Mouse (Mus musculus): ENCODE measurements around the gene Hoxc4. TPM values are rescaled to one million over a fixed set of nuclear protein-coding genes. Genes with fewer than 3 reads are reported as not detected.

Gene Hoxc4
- polyA plus RNA-seq, 1 experiment = 0.13 TPM

DNA sequence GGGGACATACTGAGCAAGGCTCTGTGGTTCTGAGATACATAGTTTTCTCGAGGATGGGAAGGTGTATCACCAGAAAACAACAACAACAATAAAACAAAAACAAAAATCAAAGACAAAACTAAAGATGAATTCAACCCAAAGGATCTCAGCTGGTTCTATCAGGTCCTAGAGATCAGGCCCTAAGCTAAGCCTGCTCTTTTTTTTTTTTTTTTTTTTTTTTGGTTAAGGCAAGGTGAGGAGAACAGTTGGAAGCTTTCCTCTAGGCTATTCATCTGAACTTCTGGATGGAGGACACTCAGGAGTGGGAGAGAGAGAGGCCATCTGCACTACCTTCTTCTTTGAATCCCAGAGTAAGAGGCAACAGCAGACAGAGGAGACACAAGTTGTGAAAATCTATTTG is 18.8 kb downstream of the Hoxc4 start:
- TF ChIP-seq CTCF (IDR thresholded peaks at IDR 0.05; ENCODE audit: extremely low read depth, insufficient read depth, insufficient read length, insufficient replicate concordance) = no peak
- no peak for TF ChIP-seq POLR2A (IDR thresholded peaks at IDR 0.05; ENCODE audit: low read depth, low read length)
- no peak overlapping the region for H3K27ac ChIP-seq (ENCODE audit: insufficient read depth, low read length)
- no peak overlapping the region for H3K4me3 ChIP-seq (ENCODE audit: extremely low read depth, insufficient read depth, insufficient read length)
- H3K27me3 ChIP-seq (ENCODE audit: control insufficient read depth, insufficient read depth, low read length) = peaks cover 24% of the 10 kb centered on the region
- 50% methylated on average over 1 of the region's 1 CpGs for WGBS
- DNase-seq (ENCODE audit: low read depth in 1 of 2, low spot score in 2 of 2) = no peak
- no peaks in the 10 kb centered on the region for H3K36me3 ChIP-seq (ENCODE audit: control insufficient read depth, insufficient read depth, low read length)
- H3K4me1 ChIP-seq (ENCODE audit: control insufficient read depth, insufficient read depth, insufficient read length) = no peaks in the 10 kb centered on the region; the same call in none of the 2 replicates

DNA sequence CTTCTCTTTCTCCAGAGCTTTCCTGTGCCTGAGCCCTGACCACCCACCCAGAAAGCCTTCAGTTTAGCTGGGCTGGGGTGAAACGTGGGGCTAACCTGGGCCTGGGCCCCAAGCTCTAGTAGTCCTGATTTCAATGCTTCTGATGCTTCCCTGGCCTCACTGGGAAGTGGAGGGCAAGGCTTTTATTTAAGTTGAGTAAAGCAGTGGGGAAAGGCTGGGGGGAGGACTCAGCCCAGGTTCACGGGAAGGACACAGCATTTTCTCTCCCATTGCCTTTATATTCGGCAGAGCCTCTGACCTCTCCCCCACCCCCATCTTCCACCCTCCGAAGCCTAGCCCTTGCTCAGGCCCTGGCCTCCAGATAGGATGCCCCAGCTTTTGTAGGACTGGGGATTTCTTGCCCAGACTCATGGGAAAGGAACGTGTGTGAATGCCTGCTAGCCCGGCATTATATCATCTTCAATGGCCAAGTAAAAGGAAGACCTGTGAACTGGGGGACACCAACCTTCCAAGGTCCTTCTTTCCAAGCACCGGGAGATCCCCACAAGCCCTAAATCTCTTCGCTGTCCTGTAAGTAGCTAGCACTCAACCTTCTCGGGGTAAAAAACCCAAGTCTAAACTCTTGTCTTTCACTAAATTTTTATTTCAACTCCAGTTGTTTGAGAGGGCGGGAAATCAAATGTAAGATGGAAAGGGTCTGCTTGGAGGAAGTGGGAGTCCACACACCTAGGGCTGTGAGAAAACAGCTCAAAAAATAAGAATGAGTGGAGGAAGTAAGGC is 20.2 kb downstream of the Hoxc4 start:
- H3K4me3 ChIP-seq (ENCODE audit: extremely low read depth, insufficient read depth, insufficient read length) = no peak overlapping the region
- H3K4me1 ChIP-seq (ENCODE audit: control insufficient read depth, insufficient read depth, insufficient read length) = no peaks in the 10 kb centered on the region; the same call in none of the 2 replicates
- DNase-seq (ENCODE audit: low read depth in 1 of 2, low spot score in 2 of 2) = no peak
- 60% methylated on average over 10 of the region's 10 CpGs for WGBS
- TF ChIP-seq CTCF (IDR thresholded peaks at IDR 0.05; ENCODE audit: extremely low read depth, insufficient read depth, insufficient read length, insufficient replicate concordance) = no peak
- no peak for TF ChIP-seq POLR2A (IDR thresholded peaks at IDR 0.05; ENCODE audit: low read depth, low read length)
- no peaks in the 10 kb centered on the region for H3K36me3 ChIP-seq (ENCODE audit: control insufficient read depth, insufficient read depth, low read length)
- H3K27me3 ChIP-seq (ENCODE audit: control insufficient read depth, insufficient read depth, low read length) = peaks cover 23% of the 10 kb centered on the region
- no peak overlapping the region for H3K27ac ChIP-seq (ENCODE audit: insufficient read depth, low read length)

DNA sequence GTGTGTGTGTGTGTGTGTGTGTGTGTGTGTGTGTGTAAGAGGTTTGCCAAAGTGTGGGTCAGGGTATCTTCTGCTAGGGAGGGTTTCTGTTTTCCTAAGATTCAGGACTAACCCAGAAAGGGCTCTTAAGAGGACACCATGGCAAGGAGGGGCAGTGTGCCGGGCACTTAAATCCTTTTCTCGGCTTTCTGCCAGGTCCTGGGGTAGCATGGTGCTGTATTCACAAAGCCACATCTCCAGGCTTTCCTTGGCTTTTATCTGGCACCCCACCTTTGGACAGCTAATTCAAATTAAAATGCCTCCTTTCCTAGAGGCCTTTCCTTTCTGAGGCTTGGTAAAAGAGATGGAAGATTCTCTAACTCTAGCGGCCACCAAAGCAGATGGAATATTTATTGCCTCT is 20.9 kb downstream of the Hoxc4 start:
- WGBS = 60% methylated on average over 3 of the region's 3 CpGs
- no peak for TF ChIP-seq CTCF (IDR thresholded peaks at IDR 0.05; ENCODE audit: extremely low read depth, insufficient read depth, insufficient read length, insufficient replicate concordance)
- no peak for TF ChIP-seq POLR2A (IDR thresholded peaks at IDR 0.05; ENCODE audit: low read depth, low read length)
- no peak overlapping the region for H3K27ac ChIP-seq (ENCODE audit: insufficient read depth, low read length)
- no peak for DNase-seq (ENCODE audit: low read depth in 1 of 2, low spot score in 2 of 2)
- H3K4me3 ChIP-seq (ENCODE audit: extremely low read depth, insufficient read depth, insufficient read length) = no peak overlapping the region
- peaks cover 17% of the 10 kb centered on the region for H3K27me3 ChIP-seq (ENCODE audit: control insufficient read depth, insufficient read depth, low read length)
- no peaks in the 10 kb centered on the region for H3K36me3 ChIP-seq (ENCODE audit: control insufficient read depth, insufficient read depth, low read length)
- H3K4me1 ChIP-seq (ENCODE audit: control insufficient read depth, insufficient read depth, insufficient read length) = no peaks in the 10 kb centered on the region; the same call in 1 of the 2 replicates

DNA sequence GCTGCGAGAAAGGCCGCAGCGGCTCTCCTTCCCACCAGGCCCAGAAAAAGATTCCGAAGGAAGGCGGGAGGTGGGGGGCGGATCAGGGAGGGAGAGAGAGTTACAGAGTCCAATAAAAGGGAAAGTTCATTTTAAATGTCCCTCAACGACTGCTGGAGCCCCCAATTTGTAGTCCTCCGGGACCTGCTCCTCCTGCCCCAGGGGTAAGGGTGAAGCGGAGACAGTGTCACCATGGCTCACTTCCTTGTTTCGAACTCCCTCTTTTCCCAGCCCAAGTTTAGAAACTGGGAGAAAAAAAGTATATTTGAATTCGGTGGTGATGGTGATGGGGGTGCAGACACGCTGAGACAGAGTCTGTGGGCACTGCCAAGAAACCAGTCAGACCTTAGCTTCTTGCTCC is 21.9 kb downstream of the Hoxc4 start:
- no peak for DNase-seq (ENCODE audit: low read depth in 1 of 2, low spot score in 2 of 2)
- Histone ChIP-seq H3K4me3 (ENCODE audit: extremely low read depth, insufficient read depth, insufficient read length) (no peak overlapping the region), H3K36me3 (ENCODE audit: control insufficient read depth, insufficient read depth, low read length) (no peaks in the 10 kb centered on the region), H3K27ac (ENCODE audit: insufficient read depth, low read length) (no peak overlapping the region), H3K27me3 (ENCODE audit: control insufficient read depth, insufficient read depth, low read length) (peaks cover 11% of the 10 kb centered on the region), H3K4me1 (ENCODE audit: control insufficient read depth, insufficient read depth, insufficient read length) (no peaks in the 10 kb centered on the region)
- TF ChIP-seq CTCF (IDR thresholded peaks at IDR 0.05; ENCODE audit: extremely low read depth, insufficient read depth, insufficient read length, insufficient replicate concordance) (no peak), POLR2A (IDR thresholded peaks at IDR 0.05; ENCODE audit: low read depth, low read length) (no peak)
- 42% methylated on average over 12 of the region's 12 CpGs for WGBS

DNA sequence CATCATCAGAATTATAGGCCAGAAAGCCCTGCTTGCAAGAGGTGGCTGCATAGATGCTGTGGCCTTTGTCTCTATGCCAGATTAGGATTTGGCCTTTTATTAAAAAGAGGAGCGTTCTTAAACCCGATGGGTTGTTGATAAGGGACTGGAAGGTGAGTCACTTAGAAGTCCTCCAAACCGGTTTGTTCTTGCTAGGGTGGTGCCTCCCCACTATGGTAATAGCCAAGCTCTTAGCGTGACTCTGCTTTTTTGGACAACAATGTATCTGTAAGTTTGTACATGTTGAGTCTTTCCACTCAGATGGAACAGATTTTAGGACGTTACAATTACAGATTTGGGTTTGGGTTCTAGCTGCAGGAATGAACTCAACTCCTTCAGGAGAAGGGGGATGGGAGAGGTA is 22.9 kb downstream of the Hoxc4 start:
- Histone ChIP-seq H3K4me1 (ENCODE audit: control insufficient read depth, insufficient read depth, insufficient read length) (no peaks in the 10 kb centered on the region), H3K27ac (ENCODE audit: insufficient read depth, low read length) (no peak overlapping the region), H3K36me3 (ENCODE audit: control insufficient read depth, insufficient read depth, low read length) (no peaks in the 10 kb centered on the region), H3K4me3 (ENCODE audit: extremely low read depth, insufficient read depth, insufficient read length) (no peak overlapping the region), H3K27me3 (ENCODE audit: control insufficient read depth, insufficient read depth, low read length) (peaks cover 9% of the 10 kb centered on the region)
- TF ChIP-seq CTCF (IDR thresholded peaks at IDR 0.05; ENCODE audit: extremely low read depth, insufficient read depth, insufficient read length, insufficient replicate concordance) (no peak), POLR2A (IDR thresholded peaks at IDR 0.05; ENCODE audit: low read depth, low read length) (no peak)
- 37% methylated on average over 5 of the region's 5 CpGs for WGBS
- no peak for DNase-seq (ENCODE audit: low read depth in 1 of 2, low spot score in 2 of 2)

DNA sequence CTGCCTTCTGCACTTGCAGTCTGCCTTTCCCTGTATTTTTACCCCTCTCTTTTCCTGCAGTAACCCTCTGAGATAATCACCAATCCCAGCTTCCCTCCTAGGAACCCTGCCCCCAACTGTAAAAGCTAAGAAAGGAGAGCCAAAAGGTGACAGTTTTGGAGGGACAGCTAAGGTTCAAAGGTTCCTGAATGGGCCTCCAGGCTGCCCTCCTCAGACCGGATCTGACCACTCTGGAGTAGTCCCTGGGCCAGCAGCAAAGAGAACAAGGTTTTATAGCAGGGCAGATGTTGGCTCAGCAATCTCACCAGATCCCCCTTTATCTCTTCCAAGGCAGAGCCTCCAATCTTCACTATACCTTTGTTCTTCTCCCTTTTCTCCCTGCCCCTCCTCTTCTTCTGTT is 23.5 kb downstream of the Hoxc4 start:
- 39% methylated on average over 1 of the region's 1 CpGs for WGBS
- DNase-seq (ENCODE audit: low read depth in 1 of 2, low spot score in 2 of 2) = no peak

DNA sequence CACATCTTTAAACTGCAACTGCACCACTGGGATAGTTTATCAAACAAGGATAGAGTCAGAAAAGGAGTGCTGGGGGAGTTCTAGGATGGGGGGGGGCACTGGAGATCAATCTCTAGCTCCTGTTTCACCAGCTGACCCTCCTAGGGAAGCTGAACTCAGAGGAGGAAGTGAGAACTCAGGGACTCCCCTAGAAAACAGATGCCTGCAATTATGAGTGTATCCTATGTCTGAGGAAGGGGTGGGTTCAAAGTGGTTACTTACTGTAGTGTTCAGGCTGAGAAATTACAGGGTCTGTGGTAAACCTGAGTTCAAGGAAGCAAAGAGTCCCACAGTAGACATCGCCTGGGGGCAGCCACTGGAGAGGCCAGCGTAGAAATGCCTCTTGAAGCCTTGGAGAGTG is 32.9 kb downstream of the Hoxc4 start:
- no peak for DNase-seq (ENCODE audit: low read depth in 1 of 2, low spot score in 2 of 2)
- H3K36me3 ChIP-seq (ENCODE audit: control insufficient read depth, insufficient read depth, low read length) = no peaks in the 10 kb centered on the region
- WGBS = 45% methylated on average over 2 of the region's 2 CpGs
- TF ChIP-seq CTCF (IDR thresholded peaks at IDR 0.05; ENCODE audit: extremely low read depth, insufficient read depth, insufficient read length, insufficient replicate concordance) = no peak
- TF ChIP-seq POLR2A (IDR thresholded peaks at IDR 0.05; ENCODE audit: low read depth, low read length) = no peak
- 0 out of 2 replicates have a peak, but pooled peaks cover 2% of the 10 kb centered on the region for H3K27me3 ChIP-seq (ENCODE audit: control insufficient read depth, insufficient read depth, low read length)
- H3K4me3 ChIP-seq (ENCODE audit: extremely low read depth, insufficient read depth, insufficient read length) = no peak overlapping the region
- H3K4me1 ChIP-seq (ENCODE audit: control insufficient read depth, insufficient read depth, insufficient read length) = no peaks in the 10 kb centered on the region
- H3K27ac ChIP-seq (ENCODE audit: insufficient read depth, low read length) = no peak overlapping the region

More for the DNA sequence above, 23.5 kb downstream of the Hoxc4 start:
- peaks cover 9% of the 10 kb centered on the region for H3K27me3 ChIP-seq (ENCODE audit: control insufficient read depth, insufficient read depth, low read length)
- no peaks in the 10 kb centered on the region for H3K36me3 ChIP-seq (ENCODE audit: control insufficient read depth, insufficient read depth, low read length)
- TF ChIP-seq CTCF (IDR thresholded peaks at IDR 0.05; ENCODE audit: extremely low read depth, insufficient read depth, insufficient read length, insufficient replicate concordance) (no peak), POLR2A (IDR thresholded peaks at IDR 0.05; ENCODE audit: low read depth, low read length) (no peak)
- no peak overlapping the region for H3K27ac ChIP-seq (ENCODE audit: insufficient read depth, low read length)
- no peaks in the 10 kb centered on the region for H3K4me1 ChIP-seq (ENCODE audit: control insufficient read depth, insufficient read depth, insufficient read length)
- H3K4me3 ChIP-seq (ENCODE audit: extremely low read depth, insufficient read depth, insufficient read length) = no peak overlapping the region

Measured in spleen, adult 2 months (tissue).